Mouse (Mus musculus) embryonic stem cell, embryonic (primary cell): ENCODE data around the gene Ppbp.

Source experiments
- CTCF ChIA-PET, 4 experiments: fragments of 300-600 bp in 2 of 4; fragments of 350-600 bp in 2 of 4; sonication (Branson Sonifier 250); formaldehyde crosslinking; loops; one replicate each; lab custom pipeline; 2022; ENCODE audit warnings: inconsistent platforms in 2 of 4; lab: Charles Lee
- POLR2A ChIA-PET, 4 experiments: fragments of 300-600 bp in 2 of 4; fragments of 350-600 bp in 2 of 4; sonication (Branson Sonifier 250); formaldehyde crosslinking; loops; one replicate each; lab custom pipeline; 2022; ENCODE audit warnings: antibody characterized with exemption in 4 of 4, inconsistent platforms in 1 of 4; lab: Charles Lee

Ppbp gene

DNA sequence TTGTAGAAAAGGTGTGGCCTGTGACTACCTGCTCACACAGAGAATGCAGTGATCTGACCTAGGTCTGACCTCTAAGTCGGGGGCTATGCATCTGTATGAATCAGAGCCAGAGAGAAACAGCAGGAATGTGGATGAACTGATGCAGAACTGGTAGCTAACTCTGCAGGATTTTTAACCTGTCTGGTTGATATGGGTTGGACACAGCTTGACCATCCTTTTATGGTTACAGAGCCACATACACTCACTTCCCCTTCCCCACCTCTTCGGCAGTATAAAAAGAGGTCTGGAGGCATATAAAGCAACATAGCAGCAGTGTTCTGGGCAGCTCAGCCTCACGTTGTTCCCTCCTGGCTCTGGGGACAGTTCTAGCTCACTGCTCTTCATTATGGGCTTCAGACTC is at the start of gene Ppbp:
Ppbp (plus strand) TSS at position 301 of the 400 bp plus-strand sequence.
- CTCF ChIA-PET: no interaction called here
- POLR2A ChIA-PET: interaction anchor here in 1 of 4 experiments (1.4 kb wide), 1 partner anchor 9 kb away, joined by 5 read pairs; the partner anchor contains the start of gene Cxcl5

DNA sequence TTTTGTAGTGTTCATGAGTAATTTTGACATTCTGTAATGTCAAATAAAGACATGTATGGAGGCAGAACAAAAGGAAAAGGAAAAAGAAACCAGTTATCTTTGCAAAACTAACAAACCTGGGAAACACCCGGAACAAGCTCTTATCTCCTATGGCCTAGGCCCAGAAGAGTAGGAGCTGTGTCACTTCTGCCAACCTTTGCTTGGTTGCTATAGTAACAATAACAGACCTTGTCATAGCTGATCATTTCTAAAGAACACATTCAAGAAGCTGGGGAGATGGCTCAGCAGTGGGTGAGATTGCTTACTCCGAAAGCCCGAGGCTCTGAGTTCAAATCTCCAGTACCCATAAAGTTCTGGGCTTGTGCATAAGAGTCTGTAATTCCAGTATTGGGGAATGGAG is 45.7 kb upstream of the Ppbp start:
- POLR2A ChIA-PET: no interaction called here

DNA sequence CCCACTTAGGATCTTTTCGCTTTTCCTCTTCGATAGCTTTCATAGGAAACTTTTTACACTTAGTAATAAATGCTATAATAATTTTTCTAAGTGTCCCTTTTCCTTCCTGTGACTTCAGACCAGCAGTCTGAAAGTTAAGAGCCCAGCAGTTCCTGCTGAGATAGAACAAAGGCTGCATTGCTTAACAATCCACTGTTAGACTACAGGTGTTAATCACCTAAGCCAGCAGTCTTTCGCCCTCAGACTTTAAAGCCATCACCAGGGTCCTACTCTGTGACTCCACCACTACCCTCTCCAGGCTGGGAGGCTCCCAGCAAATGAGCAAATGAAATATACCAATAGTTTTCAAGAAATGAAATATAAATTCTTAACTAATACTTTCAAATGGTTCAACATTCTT is 40.1 kb upstream of the Ppbp start:
- ChIA-PET CTCF (no interaction called here), POLR2A (no interaction called here)

More for the DNA sequence above, 45.7 kb upstream of the Ppbp start:
- CTCF ChIA-PET: interaction anchor here in 1 of 4 experiments (0.5 kb wide), 1 partner anchor 180 kb away, joined by 7 read pairs; no protein-coding TSS in a partner anchor

- CTCF ChIA-PET: no interaction called here
- POLR2A ChIA-PET: no interaction called here
Measured at GRCm38 (mm10) chr5:90731480-90731879, 36.8 kb upstream of the Ppbp start.

GRCm38 (mm10) chr5:90742029-90742428 is 26.3 kb upstream of the Ppbp start:
- POLR2A ChIA-PET: no interaction called here

DNA sequence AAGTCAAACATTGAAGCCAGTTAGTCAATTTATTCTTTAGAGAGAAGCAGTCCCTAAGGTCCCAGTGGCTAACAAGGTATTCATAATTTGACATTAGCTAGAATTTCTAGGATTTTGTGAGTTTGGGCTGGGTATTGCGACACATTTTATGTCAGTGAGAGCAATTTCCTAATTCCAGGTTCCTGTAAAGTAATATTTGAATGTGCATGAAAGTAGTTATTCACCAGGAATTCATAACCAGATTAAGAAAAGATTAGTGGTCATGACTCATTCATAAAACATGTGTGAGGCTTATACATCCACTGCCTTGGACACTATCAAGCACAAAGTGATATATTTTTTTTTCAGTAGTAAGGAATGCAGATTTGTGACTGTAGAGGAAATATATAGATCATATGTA is 14.4 kb upstream of the Ppbp start:
- ChIA-PET POLR2A (no interaction called here), CTCF (no interaction called here)

More at GRCm38 (mm10) chr5:90742029-90742428, 26.3 kb upstream of the Ppbp start:
- CTCF ChIA-PET: no interaction called here

DNA sequence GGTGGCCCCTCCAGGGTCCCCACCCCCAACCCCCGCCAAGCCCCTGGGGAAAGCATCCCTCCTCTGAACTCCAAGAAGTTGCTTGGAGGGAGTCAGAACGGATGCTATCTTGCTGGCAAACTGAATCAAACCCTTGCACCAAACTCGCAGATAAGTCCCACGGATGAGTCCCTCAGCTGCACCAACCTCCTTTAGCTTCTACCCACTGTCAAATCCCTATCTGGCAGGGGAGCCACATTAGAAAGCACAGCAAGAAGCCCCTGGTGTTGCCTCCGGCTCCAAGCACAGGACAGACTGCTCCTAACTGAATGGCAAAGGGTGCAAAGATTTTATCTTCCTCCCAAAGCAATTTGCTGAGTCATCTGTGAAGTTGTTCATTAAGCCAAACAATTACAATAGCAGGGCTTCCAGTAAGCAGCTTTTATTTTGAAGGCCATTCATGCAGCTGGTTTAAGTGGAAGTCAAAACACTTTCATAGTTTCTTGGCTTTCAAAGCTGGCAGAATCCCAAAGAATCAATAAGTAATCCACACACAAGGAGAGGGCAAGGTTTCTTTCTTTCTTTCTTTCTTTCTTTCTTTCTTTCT is 10.2 kb upstream of the Ppbp start:
- ChIA-PET POLR2A (interaction anchor here in 2 of 4 experiments (0.6 to 1.7 kb wide), 2 partner anchors 9 to 107 kb away, joined by 4 to 5 read pairs; no protein-coding TSS in a partner anchor), CTCF (no interaction called here)

DNA sequence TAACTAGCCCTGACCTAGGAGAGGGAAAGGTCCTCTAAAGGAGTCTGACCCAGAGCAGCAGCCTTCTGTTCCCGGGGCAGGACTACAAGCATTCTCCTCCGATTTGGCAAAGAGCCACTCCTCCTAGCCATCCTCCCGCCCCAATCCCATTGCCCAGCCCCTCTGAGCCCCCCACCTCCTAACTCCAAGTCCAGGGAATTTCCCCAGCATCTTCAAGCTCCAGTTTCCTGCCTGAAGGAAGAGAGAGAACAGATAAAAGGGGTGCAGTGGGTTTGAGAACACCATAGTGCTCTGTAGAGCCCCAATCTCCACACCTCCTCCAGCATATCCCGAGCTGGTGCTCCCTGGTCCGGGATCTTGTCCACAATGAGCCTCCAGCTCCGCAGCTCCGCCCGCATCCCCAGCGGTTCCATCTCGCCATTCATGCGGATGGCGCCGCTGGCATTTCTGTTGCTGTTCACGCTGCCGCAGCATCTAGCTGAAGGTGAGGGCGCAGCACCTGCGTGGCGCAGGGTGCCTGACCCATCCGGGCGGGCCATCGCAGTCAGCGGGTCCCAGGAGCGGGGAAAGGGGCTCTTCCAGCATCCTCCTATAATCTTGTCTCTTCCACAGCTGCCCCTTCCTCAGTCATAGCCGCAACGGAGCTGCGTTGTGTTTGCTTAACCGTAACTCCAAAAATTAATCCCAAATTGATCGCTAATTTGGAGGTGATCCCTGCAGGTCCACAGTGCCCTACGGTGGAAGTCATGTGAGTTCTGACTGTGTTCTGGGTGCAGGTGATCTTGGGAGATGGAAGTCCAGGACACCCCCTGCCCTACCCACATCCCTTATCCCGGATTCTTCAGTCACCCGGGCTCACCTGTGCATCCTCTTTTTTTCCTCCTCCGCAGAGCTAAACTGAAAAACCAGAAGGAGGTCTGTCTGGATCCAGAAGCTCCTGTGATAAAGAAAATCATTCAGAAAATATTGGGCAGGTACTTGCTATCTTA is 8.9 kb upstream of the Ppbp start, which contains the start of gene Cxcl5:
Cxcl5 (plus strand) TSS at position 284 of the 989 bp plus-strand sequence.
- ChIA-PET POLR2A (interaction anchor here in 1 of 4 experiments (0.7 to 1.7 kb wide), 5 partner anchors 8 to 272 kb away, joined by 3 to 7 read pairs (median 5); partner anchors contain the start of gene Pf4), CTCF (interaction anchor here in 1 of 4 experiments (0.5 to 0.6 kb wide), 2 partner anchors 27 to 555 kb away, joined by 4 to 10 read pairs; no protein-coding TSS in a partner anchor)

- POLR2A ChIA-PET: interaction anchor here in 1 of 4 experiments (0.7 to 0.8 kb wide), 2 partner anchors 247 to 273 kb away, joined by 3 to 5 read pairs; no protein-coding TSS in a partner anchor
- CTCF ChIA-PET: interaction anchor here in 1 of 4 experiments (0.6 kb wide), 1 partner anchor 27 kb away, joined by 4 read pairs; no protein-coding TSS in a partner anchor
Measured at GRCm38 (mm10) chr5:90760303-90760702, 8.0 kb upstream of the Ppbp start.

- ChIA-PET CTCF (no interaction called here), POLR2A (no interaction called here)
Measured at GRCm38 (mm10) chr5:90760844-90761243, 7.5 kb upstream of the Ppbp start.

- CTCF ChIA-PET: interaction anchor here in 1 of 4 experiments (0.7 kb wide), 1 partner anchor 261 kb away, joined by 3 read pairs; no protein-coding TSS in a partner anchor
- POLR2A ChIA-PET: no interaction called here
Measured at GRCm38 (mm10) chr5:90761834-90762233, 6.5 kb upstream of the Ppbp start.

DNA sequence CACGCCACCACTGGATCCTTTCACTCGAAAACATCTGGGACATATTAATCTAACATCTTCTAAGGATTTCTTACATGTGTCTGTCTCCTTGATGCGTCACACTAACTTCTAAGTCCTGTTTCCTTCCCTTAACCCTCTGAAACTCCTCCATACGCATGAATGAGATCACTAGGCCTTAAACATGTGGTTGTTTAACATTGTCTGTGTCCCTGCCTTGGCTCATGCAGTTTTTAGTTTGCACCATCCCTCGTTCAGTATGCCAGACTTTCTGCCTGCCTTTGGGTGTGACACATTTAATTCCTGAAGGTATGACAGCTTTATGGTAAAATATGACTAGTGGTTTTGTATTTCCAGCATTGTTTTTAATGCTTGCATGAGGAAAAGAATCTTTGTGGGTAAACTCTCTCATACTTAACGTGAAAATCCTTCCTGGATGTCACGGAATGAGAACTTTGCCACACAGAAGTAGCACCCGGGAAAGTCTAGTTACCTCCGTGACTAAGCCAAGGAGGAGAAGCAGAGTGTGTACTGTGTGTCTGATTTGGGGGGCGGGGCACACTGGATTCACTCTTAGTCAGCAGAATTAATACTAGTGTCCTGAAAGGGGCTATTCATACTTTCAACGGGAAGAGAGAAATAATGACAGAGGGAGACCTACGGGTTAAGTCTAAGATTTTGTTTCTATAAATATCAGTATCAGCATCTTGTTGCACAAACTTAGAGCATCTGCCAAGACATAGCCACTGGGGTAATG is 4.2 kb upstream of the Ppbp start:
- POLR2A ChIA-PET: no interaction called here
- CTCF ChIA-PET: no interaction called here

- ChIA-PET CTCF (interaction anchor here in 2 of 4 experiments (0.6 kb wide), 2 partner anchors 90 to 108 kb away, joined by 3 to 5 read pairs; no protein-coding TSS in a partner anchor), POLR2A (interaction anchor here in 1 of 4 experiments (1.2 kb wide), 1 partner anchor 14 kb away, joined by 3 read pairs; no protein-coding TSS in a partner anchor)
Measured at GRCm38 (mm10) chr5:90765821-90766606, 2.3 kb upstream of the Ppbp start.

DNA sequence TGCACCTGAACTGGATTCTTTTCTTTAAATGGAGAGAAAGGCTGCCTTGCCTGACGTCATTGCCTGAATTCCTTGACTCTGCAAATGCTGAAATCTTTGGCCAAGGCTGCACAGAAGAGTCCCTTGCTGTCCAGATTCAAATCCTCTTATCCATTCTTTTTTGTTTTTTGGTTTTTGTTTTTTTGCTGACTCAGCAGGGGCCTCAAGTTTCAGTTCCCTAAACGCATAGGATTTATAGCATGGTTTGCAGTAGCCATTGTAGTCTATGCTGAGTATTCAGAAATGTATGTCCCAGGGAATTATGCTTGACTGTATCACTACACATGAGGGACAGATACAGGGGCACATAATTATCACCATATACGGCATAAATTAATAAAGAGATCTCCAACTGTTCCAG is 3.1 kb downstream of the Ppbp start:
- ChIA-PET POLR2A (interaction anchor here in 1 of 4 experiments (1.3 kb wide), 1 partner anchor 12 kb away, joined by 7 read pairs; the partner anchor contains the start of gene Cxcl5), CTCF (no interaction called here)

DNA sequence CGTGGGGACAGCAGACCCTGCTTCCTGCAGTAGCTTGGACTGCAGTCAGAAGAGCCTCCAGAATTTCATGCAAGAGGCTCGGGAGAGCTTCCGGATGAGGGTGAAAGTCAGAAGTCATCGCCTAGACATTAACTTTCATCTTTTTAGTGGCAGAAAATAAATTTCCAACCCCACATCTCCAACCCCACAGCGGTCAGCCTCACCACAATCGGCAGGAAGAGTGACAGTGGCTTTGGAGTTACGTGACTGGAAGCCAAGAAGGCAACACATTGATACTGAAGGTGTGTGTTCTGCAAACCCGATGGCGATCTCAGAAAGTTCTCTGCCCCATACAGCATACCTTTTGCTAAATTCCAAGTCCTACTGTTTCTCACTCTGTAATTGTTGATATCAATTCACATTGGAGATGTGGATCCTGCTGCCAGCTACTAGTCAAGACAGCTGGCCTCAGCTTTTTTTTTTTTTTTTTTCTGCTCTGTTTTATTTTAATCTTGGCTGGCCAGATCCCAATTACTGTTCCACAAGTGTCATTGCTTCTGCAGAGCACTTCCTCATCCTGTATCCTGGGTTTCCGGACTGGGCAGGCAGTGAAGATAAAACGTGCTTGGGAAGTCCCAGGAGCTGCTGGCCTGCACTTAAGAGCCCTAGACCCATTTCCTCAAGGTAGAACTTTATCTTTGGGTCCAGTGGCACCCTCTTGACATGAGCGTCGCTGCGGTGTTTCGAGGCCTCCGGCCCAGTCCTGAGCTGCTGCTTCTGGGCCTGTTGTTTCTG is 3.7 kb downstream of the Ppbp start, which contains the start of gene Pf4:
Pf4 (plus strand) TSS at position 556 of the 774 bp plus-strand sequence.
- POLR2A ChIA-PET: interaction anchor here in 1 of 4 experiments (0.6 to 1.3 kb wide), 3 partner anchors 13 to 285 kb away, joined by 3 to 7 read pairs (median 5); partner anchors contain the start of gene Cxcl5

DNA sequence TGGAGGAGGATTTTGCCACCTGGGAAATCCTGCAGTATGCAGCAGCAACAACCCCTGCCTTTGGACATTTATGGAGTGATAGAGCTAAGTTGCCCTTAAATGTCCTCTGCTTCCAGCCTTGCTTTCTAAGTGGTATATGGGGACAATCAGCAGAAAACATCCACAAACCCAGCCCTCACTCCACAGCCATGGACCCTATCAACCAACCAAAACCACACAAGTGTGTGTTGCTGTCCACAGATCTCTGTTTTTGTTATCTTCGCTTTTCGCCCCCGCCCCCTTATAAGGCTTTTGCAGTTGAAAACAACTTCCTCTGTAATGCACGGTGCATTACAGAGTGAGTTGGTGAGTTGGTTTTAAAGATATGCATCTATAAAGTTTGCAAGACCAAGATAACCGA is 7.2 kb downstream of the Ppbp start:
- ChIA-PET CTCF (no interaction called here), POLR2A (interaction anchor here in 1 of 4 experiments (0.7 kb wide), 1 partner anchor 106 kb away, joined by 3 read pairs; no protein-coding TSS in a partner anchor)

More for the DNA sequence above, 3.7 kb downstream of the Ppbp start, which contains the start of gene Pf4:
- CTCF ChIA-PET: interaction anchor here in 1 of 4 experiments (0.6 kb wide), 1 partner anchor 66 kb away, joined by 4 read pairs; no protein-coding TSS in a partner anchor
